28 mouse cellular contexts compared by ENCODE assay signal in genomic region chr11:25124458-25124857, GRCm38 (mm10).
A peak's percentile ranks its signal among the peaks of the same experiment; 100 is the strongest.
DNase-seq lines count a peak whose midpoint lies in the region; ATAC-seq lines count a peak whose summit lies in the region.
"Had no signal": no experiment of that assay in that cellular context is flagged by ENCODE, and none has a peak within 500 bp of the region (broad histone marks: within the 10 kb centered on the region; RNA-seq: fewer than 3 reads in every experiment).

No protein-coding gene starts in this region.

- no peaks in the 10 kb centered on the region for H3K9me3 ChIP-seq in kidney, embryonic 16.5 days (ENCODE audit: low read length)
- no peaks in the 10 kb centered on the region for H3K9me3 ChIP-seq in limb, embryonic 13.5 days
- H3K9me3 ChIP-seq in limb, embryonic 10.5 days (replicated peaks), result no peaks in the 10 kb centered on the region
- no peaks in the 10 kb centered on the region for H3K9me3 ChIP-seq in intestine, embryonic 16.5 days (ENCODE audit: control insufficient read depth, low read length)
- H3K9me3 ChIP-seq in hindbrain, embryonic 11.5 days (ENCODE audit: control insufficient read depth, low read length), result no peaks in the 10 kb centered on the region
- H3K9me3 ChIP-seq: megakaryocyte, embryonic 14.5 days; midbrain, embryonic 12.5 days; neural tube, embryonic 12.5 days had no signal

- H3K4me2 ChIP-seq in kidney, embryonic 16.5 days (replicated peaks; ENCODE audit: low read depth, low read length), result no peak overlapping the region
- no peak overlapping the region for H3K4me2 ChIP-seq in limb, embryonic 13.5 days (replicated peaks)
- no peak overlapping the region for H3K4me2 ChIP-seq in intestine, embryonic 16.5 days (ENCODE audit: low read depth, low read length)
- H3K4me2 ChIP-seq in hindbrain, embryonic 11.5 days (replicated peaks; ENCODE audit: low read depth, low read length), result no peak overlapping the region
- H3K4me2 ChIP-seq: heart, embryonic 11.5 days; hindbrain, embryonic 14.5 days; liver, embryonic 11.5 days; midbrain, embryonic 12.5 days; neural tube, embryonic 12.5 days had no signal

- H3K27me3 ChIP-seq in kidney, embryonic 16.5 days (ENCODE audit: insufficient read depth, low read length), result no peaks in the 10 kb centered on the region
- H3K27me3 ChIP-seq in limb, embryonic 13.5 days, result no peaks in the 10 kb centered on the region
- H3K27me3 ChIP-seq in limb, embryonic 10.5 days (ENCODE audit: low read depth, poor library complexity, severe bottlenecking), result no peaks in the 10 kb centered on the region
- no peaks in the 10 kb centered on the region for H3K27me3 ChIP-seq in intestine, embryonic 16.5 days (replicated peaks; ENCODE audit: control insufficient read depth, insufficient read depth, low read length)
- H3K27me3 ChIP-seq in hindbrain, embryonic 11.5 days (ENCODE audit: control insufficient read depth, insufficient read depth, low read length), result no peaks in the 10 kb centered on the region
- H3K27me3 ChIP-seq: megakaryocyte, embryonic 14.5 days; midbrain, embryonic 12.5 days; neural tube, embryonic 12.5 days had no signal

- H3K4me3 ChIP-seq in kidney, embryonic 16.5 days (ENCODE audit: low read length), result no peak overlapping the region
- no peak overlapping the region for H3K4me3 ChIP-seq in limb, embryonic 13.5 days
- H3K4me3 ChIP-seq in limb, embryonic 10.5 days, result no peak overlapping the region
- no peak overlapping the region for H3K4me3 ChIP-seq in intestine, embryonic 16.5 days (ENCODE audit: low read length)
- H3K4me3 ChIP-seq in hindbrain, embryonic 11.5 days (ENCODE audit: low read depth, low read length), result no peak overlapping the region
- H3K4me3 ChIP-seq: gastrocnemius, adult 2 months; megakaryocyte, embryonic 14.5 days; midbrain, embryonic 12.5 days; myocyte; neural tube, embryonic 12.5 days had no signal

- WGBS in kidney, embryonic 16.5 days, result 34% methylated on average over 2 of the region's 2 CpGs
- 42% methylated on average over 2 of the region's 2 CpGs for WGBS in limb, embryonic 13.5 days
- WGBS in limb, embryonic 10.5 days, result 55% methylated on average over 2 of the region's 2 CpGs
- WGBS in intestine, embryonic 16.5 days, result 33% methylated on average over 2 of the region's 2 CpGs
- WGBS in hindbrain, embryonic 11.5 days, result 53% methylated on average over 2 of the region's 2 CpGs

- peak; percentile 59; the same call in 1 of the 2 replicates for ATAC-seq in kidney, embryonic 16.5 days (ENCODE audit: low FRiP score, low TSS enrichment)
- peak; percentile 32; the same call in 1 of the 2 replicates for ATAC-seq in limb, embryonic 13.5 days (ENCODE audit: low FRiP score, low read depth)
- ATAC-seq in intestine, embryonic 16.5 days, result peak; percentile 55
- no peak for ATAC-seq in hindbrain, embryonic 11.5 days (ENCODE audit: low FRiP score)
- ATAC-seq: forebrain, embryonic 14.5 days had no signal

- H3K9ac ChIP-seq in kidney, embryonic 16.5 days (replicated peaks; ENCODE audit: low read length), result no peak overlapping the region
- H3K9ac ChIP-seq in limb, embryonic 13.5 days, result no peak overlapping the region
- H3K9ac ChIP-seq in intestine, embryonic 16.5 days (ENCODE audit: low read depth, low read length), result no peak overlapping the region
- no peak overlapping the region for H3K9ac ChIP-seq in hindbrain, embryonic 11.5 days (ENCODE audit: low read depth, low read length)
- H3K9ac ChIP-seq: hindbrain, embryonic 14.5 days; midbrain, embryonic 12.5 days; neural tube, embryonic 12.5 days had no signal

- DNase-seq in kidney, postnatal 4 days, result no peak
- DNase-seq in limb, embryonic 10.5 days (ENCODE audit: low spot score), result no peak
- DNase-seq in hindbrain, embryonic 11.5 days (ENCODE audit: low spot score), result no peak
- DNase-seq: adrenal gland, postnatal 25 days; B cell, adult 2 months; cerebellum, adult 2 months; cerebellum, postnatal 14 days; gastrocnemius, adult 2 months; gastrocnemius, postnatal 36 days; heart, adult 18-20 months; heart, postnatal 4 days; kidney, adult 9 months; layer of hippocampus, adult 9-11 months; lung, postnatal 4 days; right cerebral cortex, adult 18-20 months; spleen, adult 18-20 months; thymus, postnatal 4 days had no signal

- H3K36me3 ChIP-seq in kidney, embryonic 16.5 days (ENCODE audit: insufficient read depth, low read length), result no peaks in the 10 kb centered on the region
- H3K36me3 ChIP-seq in limb, embryonic 13.5 days, result no peaks in the 10 kb centered on the region
- H3K36me3 ChIP-seq in limb, embryonic 10.5 days, result no peaks in the 10 kb centered on the region
- H3K36me3 ChIP-seq in intestine, embryonic 16.5 days (ENCODE audit: control insufficient read depth, insufficient read depth, low read length), result no peaks in the 10 kb centered on the region
- no peaks in the 10 kb centered on the region for H3K36me3 ChIP-seq in hindbrain, embryonic 11.5 days (ENCODE audit: control insufficient read depth, insufficient read depth, low read length)
- H3K36me3 ChIP-seq: midbrain, embryonic 12.5 days; neural tube, embryonic 12.5 days had no signal

- no peaks in the 10 kb centered on the region for H3K4me1 ChIP-seq in kidney, embryonic 16.5 days (ENCODE audit: insufficient read depth, low read length)
- H3K4me1 ChIP-seq in limb, embryonic 13.5 days, result no peaks in the 10 kb centered on the region
- no peaks in the 10 kb centered on the region for H3K4me1 ChIP-seq in limb, embryonic 10.5 days
- H3K4me1 ChIP-seq in intestine, embryonic 16.5 days (ENCODE audit: control insufficient read depth, insufficient read depth, low read length), result no peaks in the 10 kb centered on the region
- H3K4me1 ChIP-seq in hindbrain, embryonic 11.5 days (replicated peaks; ENCODE audit: control insufficient read depth, insufficient read depth, low read length), result no peaks in the 10 kb centered on the region
- H3K4me1 ChIP-seq: megakaryocyte, embryonic 14.5 days; midbrain, embryonic 12.5 days; neural tube, embryonic 12.5 days had no signal

- no peak overlapping the region for H3K27ac ChIP-seq in kidney, embryonic 16.5 days (ENCODE audit: low read length)
- no peak overlapping the region for H3K27ac ChIP-seq in limb, embryonic 13.5 days
- no peak overlapping the region for H3K27ac ChIP-seq in limb, embryonic 10.5 days
- no peak overlapping the region for H3K27ac ChIP-seq in intestine, embryonic 16.5 days (ENCODE audit: low read length)
- H3K27ac ChIP-seq in hindbrain, embryonic 11.5 days (ENCODE audit: low read depth, low read length), result no peak overlapping the region
- H3K27ac ChIP-seq: gastrocnemius, adult 2 months; hindbrain, embryonic 14.5 days; midbrain, embryonic 12.5 days; neural tube, embryonic 12.5 days had no signal
